Mouse (Mus musculus): ENCODE measurements around the gene 7420426K07Rik.
A peak's percentile ranks its signal among the peaks of the same experiment; 100 is the strongest.

The 7420426K07Rik gene

DNA sequence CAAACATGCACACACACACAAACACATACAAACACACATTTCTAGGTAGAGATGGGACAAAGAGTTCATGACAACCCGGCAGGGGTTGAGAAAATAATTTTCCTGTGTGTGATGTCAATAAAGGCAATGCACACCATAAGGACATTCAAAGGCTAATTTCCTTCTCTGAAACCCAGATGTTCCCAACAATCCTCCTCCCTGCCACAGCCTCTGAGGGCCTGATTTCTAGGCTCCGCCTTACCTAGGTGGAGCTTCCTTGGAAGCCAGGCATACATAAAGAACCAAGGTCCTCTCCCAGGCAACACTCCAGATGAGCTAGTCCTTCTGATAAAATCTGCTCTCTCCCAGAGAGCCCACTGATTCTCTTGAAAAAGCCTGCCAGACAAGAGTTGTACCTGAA, at the start of gene 7420426K07Rik:
Gene 7420426K07Rik, plus strand, starts transcription at position 301 of the 400 bp plus-strand sequence.
- no peak for DNase-seq (ENCODE audit: low spot score in 2 of 2)

DNA sequence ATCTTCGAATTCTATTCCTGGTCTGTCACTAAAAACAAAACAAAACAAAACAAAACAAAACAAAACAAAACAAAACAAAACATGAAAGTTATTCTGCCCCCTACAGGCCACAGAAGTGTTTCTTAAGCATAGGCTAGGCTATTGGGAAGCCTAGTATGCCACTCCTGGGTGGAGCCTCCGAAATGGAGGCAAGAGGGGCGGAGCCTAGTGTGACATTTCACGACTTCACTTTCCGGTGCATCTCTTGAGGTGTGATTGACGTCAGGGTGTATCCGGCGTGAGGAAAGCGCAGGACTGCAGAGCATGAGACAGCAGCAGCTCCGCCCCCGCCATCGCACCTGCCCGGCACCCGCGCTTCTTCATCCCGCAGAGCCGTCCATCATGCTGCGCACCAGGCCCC, 46.7 kb upstream of the 7420426K07Rik start, which contains the start of gene Prr23a2:
Gene Prr23a2, plus strand, starts transcription at position 285 of the 400 bp plus-strand sequence.
- no peak for DNase-seq (ENCODE audit: low spot score in 2 of 2)

DNA sequence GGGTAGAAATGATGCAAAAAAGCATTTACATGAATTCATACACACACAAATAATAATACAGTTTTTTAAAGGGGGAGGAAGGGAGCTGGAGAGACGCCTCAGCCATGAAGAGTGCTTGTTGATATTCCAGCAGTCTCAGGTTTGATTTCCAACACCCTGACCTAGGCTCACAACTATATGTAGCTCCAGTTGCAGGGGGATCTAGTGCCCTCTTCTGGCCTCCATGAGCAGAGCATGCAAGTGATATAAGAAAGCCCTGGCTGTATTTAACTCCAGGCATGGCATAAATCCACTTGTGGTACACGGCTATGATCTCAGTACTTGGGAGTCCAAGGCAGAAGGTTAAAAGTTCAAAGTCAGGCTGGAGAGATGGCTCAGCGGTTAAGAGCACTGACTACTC, 39.5 kb upstream of the 7420426K07Rik start:
- no peak for DNase-seq (ENCODE audit: low spot score in 2 of 2)

DNA sequence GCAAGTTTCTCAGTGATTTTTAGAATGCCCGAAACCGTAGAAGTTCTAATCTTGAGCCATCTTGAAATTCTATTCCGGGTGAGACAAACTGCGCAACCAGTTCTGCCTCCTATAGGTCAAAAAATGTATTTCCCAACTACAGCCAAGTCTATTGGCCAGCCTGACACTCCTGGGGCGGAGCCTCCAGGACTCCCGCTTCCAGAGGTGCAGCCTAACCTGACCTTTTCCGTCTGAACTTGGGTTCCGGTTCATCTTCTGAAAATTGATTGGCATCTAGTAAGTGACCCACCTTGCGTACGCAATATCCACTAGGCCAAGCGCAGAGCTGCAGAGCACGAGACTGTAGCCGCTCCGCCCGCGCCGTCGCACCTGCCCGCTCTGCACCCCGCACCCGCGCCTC, 38.3 kb upstream of the 7420426K07Rik start, which contains the start of gene Prr23a3:
Gene Prr23a3, plus strand, starts transcription at position 197 of the 400 bp plus-strand sequence.
- DNase-seq (ENCODE audit: low spot score in 2 of 2) = no peak

DNA sequence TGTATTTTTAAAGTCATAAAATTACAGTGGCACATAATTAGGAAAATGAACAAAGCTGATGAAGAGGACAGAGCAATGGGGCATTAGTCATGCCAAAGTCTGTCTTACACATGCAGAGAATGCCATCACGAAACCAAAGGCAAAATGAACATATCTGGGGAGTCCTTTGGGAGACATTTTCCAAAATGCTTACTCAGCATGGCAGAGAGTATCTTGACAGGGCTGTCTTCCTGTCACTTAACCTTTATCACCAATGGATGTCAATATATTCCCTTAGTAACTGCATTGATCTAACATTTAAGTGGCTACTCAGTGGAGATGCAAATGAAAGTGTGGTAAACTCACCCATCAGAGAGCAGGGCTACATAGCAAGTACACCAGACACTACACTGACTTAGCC, 1.4 kb upstream of the 7420426K07Rik start:
- no peak for DNase-seq (ENCODE audit: low spot score in 2 of 2)

DNA sequence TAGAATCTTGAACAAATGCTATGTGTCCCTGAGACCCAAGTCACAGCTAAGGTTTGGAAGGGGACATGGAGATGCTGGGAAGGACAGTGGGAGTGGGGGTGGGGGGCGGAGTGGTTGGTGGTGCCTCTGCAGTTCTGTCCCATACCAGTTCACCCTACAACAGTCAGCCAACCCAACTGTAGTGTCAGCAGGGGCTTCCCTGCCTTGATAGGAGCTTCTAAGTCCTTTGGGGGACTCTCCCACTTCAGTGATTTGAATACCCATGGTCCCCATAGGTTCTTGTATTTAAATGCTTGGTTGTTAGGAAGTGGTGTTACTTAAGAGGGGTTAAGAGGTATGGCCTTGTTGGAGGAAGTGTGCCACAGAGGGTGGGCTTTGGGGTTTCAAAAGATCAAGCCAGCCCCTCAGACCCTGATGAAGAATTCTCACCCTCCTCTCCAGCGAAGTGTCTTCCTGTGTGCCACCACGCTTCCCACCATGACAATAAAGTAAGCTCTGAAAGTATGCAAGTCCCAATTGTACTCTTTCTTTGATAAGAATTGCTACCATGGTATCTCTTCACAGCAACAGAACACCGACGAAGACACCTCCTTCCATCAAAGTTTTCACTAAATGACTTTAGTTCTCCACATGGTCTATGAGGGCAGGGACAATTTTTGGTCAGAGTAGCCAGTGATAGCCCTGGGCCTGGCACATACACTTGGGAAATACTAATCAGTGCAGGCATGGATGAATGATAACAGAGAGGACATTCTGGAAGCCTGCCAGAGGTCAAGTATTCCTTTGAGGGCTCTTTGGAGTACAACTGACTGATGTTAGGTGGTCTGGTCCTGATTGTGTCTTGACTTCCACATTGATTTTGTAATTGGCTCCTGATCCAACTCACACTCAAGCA, 18.0 kb downstream of the 7420426K07Rik start:
- DNase-seq (ENCODE audit: low spot score in 2 of 2) = no peak

DNA sequence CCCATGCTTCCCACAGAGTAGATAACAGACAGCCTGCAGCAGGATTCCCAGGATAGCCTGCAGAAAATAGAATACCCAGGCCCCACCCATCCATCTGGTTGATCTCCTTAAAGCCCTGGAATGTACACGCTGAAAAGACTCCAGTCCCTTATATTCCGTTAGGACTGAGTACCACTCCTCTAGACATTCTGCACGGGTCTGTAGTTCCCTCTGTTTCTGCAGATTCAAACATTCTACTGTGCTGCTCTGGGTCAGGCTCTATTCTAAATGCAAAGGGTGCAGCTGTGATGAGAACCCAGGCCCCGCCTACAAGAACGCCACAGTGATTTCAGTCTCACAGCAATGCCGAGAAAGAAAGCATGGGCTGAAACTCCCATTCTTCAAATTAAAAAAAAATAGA, 20.2 kb downstream of the 7420426K07Rik start:
- peak in 1 of 2 experiments; percentile 7 for DNase-seq (ENCODE audit: low spot score in 2 of 2)

DNA sequence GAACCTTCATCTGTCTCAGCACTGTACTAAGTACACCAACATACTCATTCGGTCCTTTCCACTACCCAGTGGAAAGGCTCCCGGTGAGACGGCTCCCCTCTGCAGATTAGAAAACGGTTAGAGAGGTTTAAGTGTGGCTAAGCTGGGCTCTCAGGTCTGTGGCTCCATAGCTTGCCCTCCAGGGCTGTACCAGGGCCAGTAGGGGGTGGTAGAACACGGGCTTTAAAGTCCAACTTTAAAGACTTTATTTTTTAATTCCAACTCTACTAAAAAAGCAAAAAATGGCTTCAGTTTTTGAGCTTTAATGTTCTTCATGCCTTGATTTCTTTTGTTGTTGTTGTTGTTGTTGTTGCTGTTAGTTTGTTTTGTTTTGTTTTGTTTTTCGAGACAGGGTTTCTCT, 21.3 kb downstream of the 7420426K07Rik start:
- no peak for DNase-seq (ENCODE audit: low spot score in 2 of 2)

DNA sequence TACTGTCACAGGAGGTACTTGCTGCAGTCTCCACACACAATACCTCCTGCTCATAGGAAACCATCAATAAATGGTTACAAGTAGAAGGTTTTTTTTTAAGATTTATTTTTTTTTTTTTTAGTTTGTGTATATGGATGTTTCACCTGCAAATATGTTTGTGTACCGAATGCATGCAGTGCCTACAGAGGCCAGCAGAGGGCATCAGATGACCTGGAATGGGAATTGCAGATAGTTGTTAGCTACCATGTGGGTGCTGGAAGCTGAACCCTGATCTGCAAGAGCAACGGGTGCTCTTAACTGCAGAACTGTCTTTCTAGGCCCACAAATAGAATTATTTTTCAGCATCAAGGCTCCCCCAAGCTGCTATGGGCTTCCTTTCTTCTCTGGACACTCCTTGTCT, 26.6 kb downstream of the 7420426K07Rik start:
- no peak for DNase-seq (ENCODE audit: low spot score in 2 of 2)

DNA sequence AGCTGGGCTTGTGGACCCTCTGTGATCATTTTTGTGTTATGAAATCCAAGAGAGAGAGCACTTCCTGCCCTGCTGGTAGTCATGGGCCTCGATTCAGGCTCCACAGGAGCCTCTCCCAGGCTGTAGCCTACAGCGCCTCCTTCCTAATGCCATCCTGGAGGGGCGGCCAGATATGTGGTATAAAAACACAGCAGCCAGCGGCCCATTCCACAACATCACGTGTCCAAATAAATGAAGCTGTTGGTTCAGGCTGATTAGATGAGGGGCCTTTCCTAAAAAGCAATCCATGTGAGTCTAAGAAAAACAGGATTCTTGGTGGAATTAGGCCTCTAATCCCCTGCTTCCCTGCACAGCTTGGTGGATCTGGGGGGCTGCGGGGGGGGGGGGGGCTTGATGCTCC, 30.0 kb downstream of the 7420426K07Rik start:
- no peak for DNase-seq (ENCODE audit: low spot score in 2 of 2)

DNA sequence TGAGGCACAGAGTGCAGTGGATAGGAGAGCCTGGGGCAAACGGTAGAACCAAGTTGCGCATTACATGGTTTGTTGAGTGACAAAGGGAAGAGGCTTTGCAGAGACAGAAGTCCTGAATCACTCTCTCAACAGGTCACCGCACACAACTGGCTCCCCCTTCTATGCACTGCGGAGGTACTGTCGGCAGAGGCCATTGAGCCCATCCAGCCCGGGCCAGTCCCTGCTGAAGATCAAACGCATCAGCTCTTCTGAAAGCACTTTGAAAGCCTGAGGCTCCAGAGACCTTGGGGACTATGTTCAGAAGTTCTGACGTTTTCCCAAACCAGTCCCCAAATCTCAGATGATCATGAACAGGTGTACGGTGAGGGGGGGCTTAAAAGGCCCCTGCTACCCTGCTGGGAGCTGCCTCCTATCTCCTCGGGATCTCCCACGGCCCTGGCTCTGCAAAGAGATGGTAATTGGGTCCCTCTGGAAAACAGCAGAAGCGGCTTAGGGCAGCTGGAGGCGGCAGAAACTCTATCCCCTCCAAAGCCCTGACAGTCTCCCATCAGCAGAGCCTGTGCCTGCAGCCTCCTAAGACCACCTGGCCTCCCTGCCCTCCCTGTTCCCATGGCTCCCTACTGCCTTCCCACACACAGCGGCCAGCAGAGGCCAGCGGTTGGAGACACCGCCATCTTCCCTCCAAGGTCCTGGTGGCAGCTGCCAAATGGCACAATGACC, 32.4 kb downstream of the 7420426K07Rik start:
- DNase-seq (ENCODE audit: low spot score in 2 of 2) = no peak

DNA sequence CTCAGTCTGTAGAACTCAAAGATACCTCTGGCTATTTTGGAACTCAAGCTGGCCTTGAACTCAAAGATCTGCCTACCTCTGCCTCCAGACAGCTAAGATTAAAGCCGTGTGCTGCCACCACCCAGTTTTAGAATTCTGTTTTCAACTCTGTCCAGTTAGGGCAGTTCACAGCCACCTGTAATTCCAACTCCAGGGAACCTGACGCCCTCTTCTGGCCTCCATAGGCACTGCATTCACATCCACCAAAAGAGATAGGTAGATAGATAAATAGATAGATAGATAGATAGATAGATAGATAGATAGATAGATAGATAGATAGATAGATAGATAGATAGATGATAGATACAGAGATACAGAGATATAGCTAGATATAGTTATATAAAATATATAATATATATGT, 36.4 kb downstream of the 7420426K07Rik start:
- no peak for DNase-seq (ENCODE audit: low spot score in 2 of 2)

DNA sequence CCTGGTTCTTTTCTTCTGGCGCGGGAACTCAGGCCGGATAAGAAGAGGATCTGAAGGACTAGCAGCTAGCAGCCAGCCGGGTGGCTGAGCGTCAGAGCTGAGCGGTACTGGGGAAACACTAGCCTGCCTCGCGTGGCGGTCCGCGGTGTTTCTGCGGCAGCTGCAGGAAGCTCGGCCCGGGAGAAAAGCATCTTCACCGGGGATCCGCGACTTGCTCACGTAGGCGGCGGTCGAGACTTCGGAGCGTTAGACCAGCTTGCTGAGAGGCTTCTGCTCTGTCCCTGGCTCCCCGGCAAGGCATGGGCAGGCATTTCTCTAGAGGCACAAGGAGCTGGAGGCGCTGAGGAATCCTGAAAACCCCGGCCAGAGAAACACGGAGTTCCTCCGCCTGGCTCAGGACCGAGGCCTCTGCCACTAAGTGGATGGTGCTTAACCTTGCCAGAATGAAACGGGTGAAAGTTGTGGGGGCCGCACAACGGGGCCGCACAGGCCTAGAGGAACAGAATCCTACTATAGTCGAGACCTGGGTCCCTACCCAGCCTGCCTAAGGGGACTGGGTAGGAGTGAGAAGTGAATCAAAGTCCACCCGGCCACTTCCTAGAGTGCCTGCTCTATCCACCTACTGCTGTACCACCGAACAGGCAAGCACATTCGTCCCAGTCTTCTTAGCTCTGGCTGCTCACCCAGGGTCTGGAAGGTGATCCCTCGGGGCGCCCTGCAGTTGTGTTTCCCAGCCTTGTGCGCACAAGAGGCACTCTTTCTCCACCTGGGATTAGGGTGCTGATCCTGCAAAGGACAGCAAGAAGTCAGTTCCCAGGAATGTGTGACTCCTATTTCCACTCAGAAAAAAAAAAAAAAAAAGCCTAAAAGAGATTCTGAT, 49.5 kb downstream of the 7420426K07Rik start:
- DNase-seq (ENCODE audit: low spot score in 2 of 2) = no peak

DNA sequence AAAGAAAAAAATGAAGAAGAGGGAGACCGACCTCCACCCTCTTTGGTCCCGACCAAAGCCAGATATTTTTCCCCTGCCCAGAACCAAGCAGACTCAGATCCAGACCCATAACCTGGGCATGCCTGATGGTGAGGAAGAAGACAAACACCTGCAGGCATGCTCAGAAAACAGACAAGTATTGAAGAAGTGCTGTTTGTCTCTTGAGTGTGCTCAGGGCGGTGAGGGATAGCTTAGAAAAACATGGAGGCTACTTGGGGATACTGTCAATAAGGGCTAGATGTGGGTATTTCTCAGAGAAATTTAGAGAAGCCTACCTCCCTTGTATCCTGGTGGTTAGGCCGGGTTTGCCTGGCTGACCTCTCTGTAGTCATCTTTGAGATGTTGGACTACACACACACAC, 50.4 kb downstream of the 7420426K07Rik start:
- DNase-seq (ENCODE audit: low spot score in 2 of 2) = no peak

DNA sequence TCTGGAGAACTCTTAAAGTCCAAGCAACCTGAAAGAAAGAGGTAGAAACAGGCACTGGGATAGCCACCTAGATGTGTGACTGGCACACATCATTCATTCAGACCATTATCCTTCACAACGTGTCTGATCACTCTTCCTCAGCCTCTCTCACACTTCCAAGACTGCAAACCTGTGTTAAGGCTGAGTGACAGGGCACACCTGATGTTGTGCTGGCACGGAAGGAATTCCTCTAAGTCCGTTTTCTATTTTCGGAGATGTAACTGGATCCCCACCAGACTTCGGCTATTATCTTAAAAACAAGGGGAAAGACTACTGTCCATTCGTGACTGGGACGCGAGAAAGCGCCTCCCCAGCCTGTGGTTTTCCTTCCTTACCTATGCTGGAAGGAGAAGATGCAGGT, 50.9 kb downstream of the 7420426K07Rik start:
- DNase-seq (ENCODE audit: low spot score in 2 of 2) = no peak

All from right cerebral cortex, postnatal 36 days (tissue).